Mouse (Mus musculus): ENCODE data around the gene Xpnpep1. TPM values are rescaled to one million over a fixed set of nuclear protein-coding genes. Genes with fewer than 3 reads are reported as not detected.

Xpnpep1 gene
- polyA plus RNA-seq, 1 experiment: 45.4 TPM

- TF ChIP-seq CTCF (IDR thresholded peaks at IDR 0.05; ENCODE audit: control insufficient read depth, insufficient read depth, low read length): no peak
- H3K4me3 ChIP-seq (replicated peaks; ENCODE audit: control insufficient read depth, low read depth, low read length): no peak overlapping the region
Measured at GRCm38 (mm10) chr19:53047208-53047607, 7.2 kb upstream of the Xpnpep1 start.

GRCm38 (mm10) chr19:53043423-53044125 lies 3.6 kb upstream of the Xpnpep1 start:
- TF ChIP-seq POLR2A (IDR thresholded peaks at IDR 0.05; ENCODE audit: borderline replicate concordance, control insufficient read depth, low read depth, low read length) (no peak), CTCF (IDR thresholded peaks at IDR 0.05; ENCODE audit: control insufficient read depth, insufficient read depth, low read length) (no peak)
- no peak overlapping the region for H3K4me3 ChIP-seq (replicated peaks; ENCODE audit: control insufficient read depth, low read depth, low read length)
- WGBS: 73% methylated on average over 13 of the region's 13 CpGs
- no peaks in the 10 kb centered on the region for H3K4me1 ChIP-seq (ENCODE audit: control insufficient read depth, insufficient read depth, low read length)
- no peak overlapping the region for H3K27ac ChIP-seq (ENCODE audit: control insufficient read depth, insufficient read depth, low read depth, low read length, poor library complexity)

More at GRCm38 (mm10) chr19:53047208-53047607, 7.2 kb upstream of the Xpnpep1 start:
- Histone ChIP-seq H3K27ac (ENCODE audit: control insufficient read depth, insufficient read depth, low read depth, low read length, poor library complexity) (no peak overlapping the region), H3K4me1 (ENCODE audit: control insufficient read depth, insufficient read depth, low read length) (no peaks in the 10 kb centered on the region)
- 68% methylated on average over 5 of the region's 5 CpGs for WGBS

- 58% methylated on average over 4 of the region's 4 CpGs for WGBS
- H3K4me3 ChIP-seq (replicated peaks; ENCODE audit: control insufficient read depth, low read depth, low read length): no peak overlapping the region
- TF ChIP-seq CTCF (IDR thresholded peaks at IDR 0.05; ENCODE audit: control insufficient read depth, insufficient read depth, low read length): no peak
- no peak for TF ChIP-seq POLR2A (IDR thresholded peaks at IDR 0.05; ENCODE audit: borderline replicate concordance, control insufficient read depth, low read depth, low read length)
- H3K4me1 ChIP-seq (ENCODE audit: control insufficient read depth, insufficient read depth, low read length): peaks cover 2% of the 10 kb centered on the region
- H3K27ac ChIP-seq (ENCODE audit: control insufficient read depth, insufficient read depth, low read depth, low read length, poor library complexity): no peak overlapping the region
Measured at GRCm38 (mm10) chr19:53041570-53041969, 1.6 kb upstream of the Xpnpep1 start.

- Histone ChIP-seq H3K27ac (ENCODE audit: control insufficient read depth, insufficient read depth, low read depth, low read length, poor library complexity) (no peak overlapping the region), H3K4me1 (ENCODE audit: control insufficient read depth, insufficient read depth, low read length) (peaks cover 2% of the 10 kb centered on the region), H3K4me3 (replicated peaks; ENCODE audit: control insufficient read depth, low read depth, low read length) (no peak overlapping the region)
- 77% methylated on average over 5 of the region's 5 CpGs for WGBS
- TF ChIP-seq POLR2A (IDR thresholded peaks at IDR 0.05; ENCODE audit: borderline replicate concordance, control insufficient read depth, low read depth, low read length) (no peak), CTCF (IDR thresholded peaks at IDR 0.05; ENCODE audit: control insufficient read depth, insufficient read depth, low read length) (no peak)
Measured at GRCm38 (mm10) chr19:53041133-53041510, 1.1 kb upstream of the Xpnpep1 start.

- WGBS: 55% methylated on average over 11 of the region's 11 CpGs
- Histone ChIP-seq H3K27ac (ENCODE audit: control insufficient read depth, insufficient read depth, low read depth, low read length, poor library complexity) (no peak overlapping the region), H3K4me3 (replicated peaks; ENCODE audit: control insufficient read depth, low read depth, low read length) (no peak overlapping the region), H3K4me1 (ENCODE audit: control insufficient read depth, insufficient read depth, low read length) (peaks cover 2% of the 10 kb centered on the region)
- no peak for TF ChIP-seq CTCF (IDR thresholded peaks at IDR 0.05; ENCODE audit: control insufficient read depth, insufficient read depth, low read length)
- no peak for TF ChIP-seq POLR2A (IDR thresholded peaks at IDR 0.05; ENCODE audit: borderline replicate concordance, control insufficient read depth, low read depth, low read length)
Measured at GRCm38 (mm10) chr19:53039090-53039489, 924 bp downstream of the Xpnpep1 start.

GRCm38 (mm10) chr19:53038435-53038938 lies 1.5 kb downstream of the Xpnpep1 start:
- H3K4me3 ChIP-seq (replicated peaks; ENCODE audit: control insufficient read depth, low read depth, low read length): peak overlapping the region; percentile 56
- WGBS: under 1% methylated on average over 39 of the region's 39 CpGs
- H3K4me1 ChIP-seq (ENCODE audit: control insufficient read depth, insufficient read depth, low read length): peaks cover 2% of the 10 kb centered on the region
- TF ChIP-seq CTCF (IDR thresholded peaks at IDR 0.05; ENCODE audit: control insufficient read depth, insufficient read depth, low read length): no peak
- peak; percentile 62; the same call in 1 of the 2 replicates for TF ChIP-seq POLR2A (IDR thresholded peaks at IDR 0.05; ENCODE audit: borderline replicate concordance, control insufficient read depth, low read depth, low read length)
- peak overlapping the region; percentile 65 for H3K27ac ChIP-seq (ENCODE audit: control insufficient read depth, insufficient read depth, low read depth, low read length, poor library complexity)

GRCm38 (mm10) chr19:53037925-53038419 lies 2.0 kb downstream of the Xpnpep1 start:
- no peak for TF ChIP-seq CTCF (IDR thresholded peaks at IDR 0.05; ENCODE audit: control insufficient read depth, insufficient read depth, low read length)
- no peak for TF ChIP-seq POLR2A (IDR thresholded peaks at IDR 0.05; ENCODE audit: borderline replicate concordance, control insufficient read depth, low read depth, low read length)
- Histone ChIP-seq H3K4me1 (ENCODE audit: control insufficient read depth, insufficient read depth, low read length) (peaks cover 2% of the 10 kb centered on the region), H3K27ac (ENCODE audit: control insufficient read depth, insufficient read depth, low read depth, low read length, poor library complexity) (peak overlapping the region; percentile 65), H3K4me3 (replicated peaks; ENCODE audit: control insufficient read depth, low read depth, low read length) (peak overlapping the region; percentile 56)
- WGBS: under 1% methylated on average over 28 of the region's 28 CpGs

- 72% methylated on average over 10 of the region's 10 CpGs for WGBS
- Histone ChIP-seq H3K4me1 (ENCODE audit: control insufficient read depth, insufficient read depth, low read length) (peaks cover 5% of the 10 kb centered on the region), H3K4me3 (replicated peaks; ENCODE audit: control insufficient read depth, low read depth, low read length) (no peak overlapping the region)
Measured at GRCm38 (mm10) chr19:53033159-53033943, 6.7 kb downstream of the Xpnpep1 start.

More at GRCm38 (mm10) chr19:53033159-53033943, 6.7 kb downstream of the Xpnpep1 start:
- TF ChIP-seq CTCF (IDR thresholded peaks at IDR 0.05; ENCODE audit: control insufficient read depth, insufficient read depth, low read length) (no peak), POLR2A (IDR thresholded peaks at IDR 0.05; ENCODE audit: borderline replicate concordance, control insufficient read depth, low read depth, low read length) (no peak)
- H3K27ac ChIP-seq (ENCODE audit: control insufficient read depth, insufficient read depth, low read depth, low read length, poor library complexity): no peak overlapping the region; the same call in 1 of the 2 replicates

Data from bone marrow, adult 2 months (tissue).